Mouse (Mus musculus) layer of hippocampus, postnatal 36 days (tissue): ENCODE data around the gene Gas2l2. TPM values are rescaled to one million over a fixed set of nuclear protein-coding genes. Genes with fewer than 3 reads are reported as not detected.

Experiments
- DNase-seq, 2 experiments: peaks; one replicate each; pipeline ENCODE4 v3.0.0; 2022
- total RNA-seq, 2 experiments: library from RNA; stranded (reverse); gene quantifications; 2 replicates each; pipeline ENCODE4 v1.2.3; 2021

The Gas2l2 gene
- under 1 TPM; 0.12 to 0.15 TPM for total RNA-seq

DNA sequence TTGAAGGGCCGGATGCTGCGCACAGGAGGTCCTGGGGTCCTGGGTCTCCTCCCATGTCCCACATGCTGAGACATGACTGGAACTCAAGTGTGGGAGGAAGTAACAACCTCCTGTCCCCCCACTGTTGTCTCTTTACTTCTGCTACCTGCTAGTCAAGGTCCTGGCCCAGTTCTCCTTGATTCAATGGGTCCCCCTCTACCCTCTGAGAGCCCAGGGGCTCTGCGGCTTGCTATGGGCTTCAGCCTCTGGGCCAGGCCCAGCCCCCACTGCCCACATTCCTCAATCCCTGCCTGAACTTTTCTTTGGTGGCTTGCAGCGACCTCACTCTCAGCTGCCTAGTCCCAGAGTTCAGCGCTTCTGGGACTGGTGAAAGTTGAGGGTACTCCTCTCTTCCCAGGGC is at the start of gene Gas2l2:
Gene Gas2l2 (minus strand): TSS at position 101 of the 400 bp plus-strand sequence.
- no peak for DNase-seq

- DNase-seq, result no peak
Measured at GRCm38 (mm10) chr11:83473235-83474016, 44.2 kb upstream of the Gas2l2 start.

DNA sequence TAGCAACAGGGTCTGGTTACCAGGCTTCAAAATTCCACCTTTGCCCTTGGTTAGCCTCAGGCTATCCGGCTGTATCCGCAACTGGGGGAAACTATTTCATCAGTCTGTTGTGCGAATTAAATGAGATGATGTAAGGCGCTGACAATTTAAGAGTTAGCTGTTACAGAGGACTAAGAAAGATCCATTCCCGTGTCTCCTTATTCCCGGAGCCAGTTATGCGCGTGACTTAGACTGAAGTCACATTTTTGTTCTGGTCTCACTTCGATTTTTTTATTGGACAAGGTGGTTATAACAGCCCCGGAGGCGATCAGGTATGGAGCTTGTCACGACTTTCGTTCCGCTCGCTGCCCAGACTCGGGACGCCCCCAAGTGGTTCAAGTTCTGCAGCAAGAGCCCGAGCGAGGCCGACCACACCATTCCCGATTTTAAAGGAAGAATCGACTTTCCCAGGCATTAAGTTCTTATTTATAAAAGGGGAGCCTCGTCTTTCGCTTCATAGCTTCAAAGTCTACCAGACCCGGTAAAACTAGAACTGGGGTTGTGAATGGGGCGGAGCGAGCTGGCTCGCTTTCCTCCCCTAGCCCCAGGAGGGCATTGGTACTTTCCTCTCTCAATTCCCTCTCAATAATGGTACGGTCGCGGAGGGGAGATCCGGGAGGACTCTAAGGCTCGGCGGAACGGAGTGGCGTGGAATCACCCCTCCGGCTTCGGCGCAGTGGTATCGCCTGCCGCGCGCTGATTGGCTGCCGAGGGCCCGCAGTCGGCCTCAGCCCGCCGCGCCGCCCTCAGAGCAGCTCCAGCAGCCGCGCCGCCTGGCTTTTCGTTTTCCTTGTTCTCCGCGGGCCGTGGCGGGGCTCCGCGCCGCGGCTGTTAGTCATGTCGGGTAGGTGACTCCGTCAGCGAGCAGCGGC is 43.3 kb upstream of the Gas2l2 start, which contains the start of gene Taf15:
Gene Taf15 (plus strand): TSS at position 763 of the 911 bp plus-strand sequence.
- peak; percentile 99 for DNase-seq

GRCm38 (mm10) chr11:83471766-83472165 is 42.5 kb upstream of the Gas2l2 start:
- no peak for DNase-seq

DNA sequence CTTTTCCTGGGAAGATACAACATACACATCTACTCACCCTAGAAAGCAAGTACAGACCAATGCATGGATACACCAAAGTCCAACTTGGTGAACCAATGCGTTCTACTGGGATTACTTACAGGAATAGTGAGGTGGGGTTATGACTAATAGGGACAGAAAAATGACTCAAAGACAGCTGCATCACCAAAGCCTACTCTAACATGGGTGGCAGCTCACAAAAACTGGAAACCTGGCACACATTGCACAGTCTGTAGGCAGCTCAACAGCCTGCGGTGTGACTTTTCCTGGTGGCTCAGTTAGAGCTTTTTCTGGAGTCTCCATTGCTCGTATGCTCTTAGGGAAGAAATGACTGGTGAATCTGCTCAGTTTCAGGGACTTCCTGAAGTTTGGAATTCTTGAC is 39.5 kb upstream of the Gas2l2 start:
- no peak for DNase-seq

DNA sequence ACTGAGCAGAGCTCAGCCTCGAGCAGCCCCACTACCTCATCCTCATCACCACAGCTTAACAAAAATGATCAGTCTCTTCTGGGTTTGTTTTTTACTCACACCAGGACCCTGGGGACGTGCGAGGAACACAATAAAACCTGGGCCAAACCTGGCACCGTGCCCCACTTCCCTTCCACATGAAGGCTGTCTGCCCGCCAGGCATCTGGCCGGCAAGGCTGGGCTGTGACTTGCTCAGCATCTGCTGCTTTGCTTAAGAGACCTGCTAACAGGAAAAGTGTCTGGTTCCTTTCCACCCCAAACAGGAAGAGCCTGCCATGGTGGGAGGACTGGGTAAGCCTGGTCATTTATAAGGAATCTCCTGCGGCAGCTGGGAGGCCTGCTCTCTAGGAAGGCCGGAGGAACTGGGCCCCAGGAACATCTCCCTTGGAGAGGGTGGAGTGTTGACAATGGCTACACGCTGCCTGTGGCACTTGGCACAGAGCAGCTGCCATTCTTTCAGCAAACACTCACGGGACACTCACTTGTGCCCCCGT is 37.9 kb upstream of the Gas2l2 start:
- DNase-seq, result no peak

GRCm38 (mm10) chr11:83465976-83466375 is 36.7 kb upstream of the Gas2l2 start:
- DNase-seq, result no peak

- no peak for DNase-seq
Measured at GRCm38 (mm10) chr11:83462711-83463244, 33.5 kb upstream of the Gas2l2 start, which contains the start of gene Mmp28. TSS of gene Mmp28 (minus strand) at chr11:83463071.

DNA sequence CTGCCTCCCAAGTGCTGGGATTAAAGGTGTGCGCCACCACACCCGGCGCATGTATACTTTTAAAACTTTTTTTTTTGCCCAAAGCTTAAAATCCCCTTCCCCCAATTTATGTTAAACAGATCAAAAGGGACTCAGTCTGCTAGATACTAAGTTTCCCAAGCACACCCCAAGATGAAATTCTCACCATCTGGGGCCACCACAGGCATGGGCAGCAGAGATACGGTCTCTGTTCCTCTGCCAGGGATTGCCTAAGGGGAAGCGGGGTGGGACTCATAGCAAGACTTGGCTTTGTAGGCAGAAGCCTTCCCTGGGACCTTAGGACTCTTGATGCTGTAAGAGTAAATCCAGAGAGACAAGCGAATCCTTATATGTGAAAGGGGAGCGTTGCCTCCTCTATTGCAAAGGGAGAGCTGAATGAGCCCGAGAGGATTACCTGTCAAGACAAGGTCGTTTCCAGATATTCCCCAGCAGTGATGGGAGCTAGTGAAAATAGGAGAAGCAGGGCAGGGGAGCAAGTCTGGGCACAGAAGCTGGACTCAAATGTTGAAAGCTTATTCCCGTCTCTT is 32.3 kb upstream of the Gas2l2 start:
- no peak for DNase-seq

DNA sequence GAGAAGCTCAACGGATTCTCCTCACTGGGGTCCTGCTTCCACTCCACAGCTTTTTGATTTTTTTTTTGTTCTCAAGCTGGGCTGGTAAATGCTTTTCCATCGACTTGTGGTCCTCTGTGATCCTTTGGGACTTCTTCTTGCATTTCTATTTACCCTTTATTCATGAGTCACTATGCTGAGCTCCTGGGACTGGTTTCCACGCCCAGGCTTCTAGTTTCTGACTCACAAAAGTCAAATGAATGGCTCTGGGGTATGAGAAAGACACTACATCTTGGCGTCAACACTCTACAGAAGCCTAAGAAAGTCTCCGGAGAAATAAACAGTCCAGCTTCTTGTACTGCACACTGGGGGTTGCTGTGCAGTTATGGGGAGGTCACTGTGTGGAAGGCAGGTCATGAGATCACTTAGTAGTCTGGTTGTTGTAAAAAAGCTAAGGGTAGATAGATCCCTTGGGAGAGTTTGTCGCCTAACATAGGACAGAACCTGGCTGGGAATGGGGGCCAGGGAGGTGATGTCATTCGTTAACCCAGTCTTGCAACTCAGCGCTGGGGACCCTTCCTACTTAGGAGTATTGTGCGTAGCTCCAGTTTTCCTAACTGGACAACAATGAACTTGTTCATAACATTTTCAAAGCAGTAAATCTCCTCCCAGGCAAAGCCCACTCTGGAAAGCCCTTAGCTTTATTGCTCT is 28.8 kb upstream of the Gas2l2 start:
- DNase-seq, result no peak

- no peak for DNase-seq
Measured at GRCm38 (mm10) chr11:83457257-83457656, 28.0 kb upstream of the Gas2l2 start.

DNA sequence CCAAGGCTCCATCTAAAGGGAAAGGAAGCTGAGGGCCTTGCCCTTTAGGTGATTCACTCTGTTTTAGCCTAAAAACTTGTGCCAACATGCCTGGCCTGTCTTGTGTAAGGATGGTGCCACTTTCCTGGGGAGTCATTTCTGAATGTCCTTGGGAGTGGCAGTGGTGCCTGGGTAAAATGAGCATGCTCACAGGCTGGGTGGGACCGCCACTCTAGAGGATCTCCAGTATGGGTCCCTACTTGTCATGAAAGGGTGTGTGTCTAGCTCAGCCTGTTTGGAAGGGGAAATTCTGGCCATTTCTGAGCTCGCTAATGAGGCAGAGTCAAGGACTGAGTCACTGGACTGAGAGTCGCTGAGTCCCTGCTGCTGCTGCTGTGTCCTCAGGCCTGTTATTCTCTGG is 26.4 kb upstream of the Gas2l2 start:
- no peak for DNase-seq

DNA sequence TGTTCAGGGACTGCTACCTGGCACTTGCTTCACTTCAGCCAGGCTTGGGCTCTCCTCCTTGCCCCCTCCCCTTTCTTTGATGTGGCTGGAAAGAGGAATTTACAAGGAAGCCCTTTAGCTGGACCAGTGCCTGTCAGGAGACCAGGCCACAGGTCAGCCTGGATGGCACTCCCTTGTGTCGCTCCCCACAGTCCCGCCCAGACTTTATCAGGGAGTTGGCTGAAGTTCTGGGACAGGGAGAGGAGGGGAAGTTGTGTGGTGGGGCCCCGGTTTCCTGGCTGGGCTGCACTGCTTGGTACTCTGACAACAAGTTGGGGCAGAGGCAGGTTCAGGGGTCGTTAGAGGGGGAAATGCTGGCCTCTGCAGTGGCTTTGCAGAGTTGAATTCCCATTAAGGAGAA is 25.3 kb upstream of the Gas2l2 start:
- DNase-seq, result no peak

- no peak for DNase-seq
Measured at GRCm38 (mm10) chr11:83451281-83451680, 22.0 kb upstream of the Gas2l2 start.

DNA sequence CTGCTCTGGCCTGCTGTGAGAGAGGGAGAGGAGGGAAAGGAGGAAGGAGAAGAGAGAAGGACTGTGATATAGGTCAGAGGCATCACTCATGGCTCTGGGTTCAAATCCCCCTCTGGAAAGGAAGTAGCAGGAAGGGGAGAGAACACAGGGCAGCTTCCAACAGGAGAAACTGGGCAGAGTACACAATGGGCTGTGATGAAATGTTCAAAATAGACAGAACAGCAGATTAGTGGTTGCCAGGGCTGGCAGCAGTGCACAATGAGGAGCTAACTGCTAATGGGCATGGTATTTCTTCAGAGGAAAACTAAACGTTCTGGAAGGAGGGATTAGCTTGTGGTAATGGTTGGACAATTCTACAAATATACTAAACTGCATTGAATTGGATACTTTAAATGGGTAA is 21.3 kb upstream of the Gas2l2 start:
- DNase-seq, result no peak

DNA sequence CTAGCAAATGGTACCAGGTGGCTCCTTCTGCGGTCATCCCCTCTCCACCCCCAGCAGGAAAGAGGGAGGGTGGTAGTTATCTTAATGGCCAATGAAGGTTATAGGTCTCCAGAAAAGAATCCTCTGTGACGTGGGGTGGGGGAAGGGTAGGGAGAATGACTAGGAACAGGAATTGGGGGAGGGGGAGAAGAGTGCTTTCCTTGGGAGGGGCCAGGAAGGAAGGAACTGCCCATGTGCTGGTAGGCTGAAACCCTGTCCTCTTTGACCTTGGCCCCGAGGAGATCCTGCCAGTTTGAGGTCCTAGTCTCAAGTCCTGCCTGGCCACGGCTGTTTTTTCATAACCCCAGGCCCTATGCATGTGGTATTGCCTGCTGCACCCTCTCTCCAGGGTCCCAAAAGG is 20.0 kb upstream of the Gas2l2 start:
- DNase-seq, result no peak

- no peak for DNase-seq
Measured at GRCm38 (mm10) chr11:83448927-83449236, 19.6 kb upstream of the Gas2l2 start.

DNA sequence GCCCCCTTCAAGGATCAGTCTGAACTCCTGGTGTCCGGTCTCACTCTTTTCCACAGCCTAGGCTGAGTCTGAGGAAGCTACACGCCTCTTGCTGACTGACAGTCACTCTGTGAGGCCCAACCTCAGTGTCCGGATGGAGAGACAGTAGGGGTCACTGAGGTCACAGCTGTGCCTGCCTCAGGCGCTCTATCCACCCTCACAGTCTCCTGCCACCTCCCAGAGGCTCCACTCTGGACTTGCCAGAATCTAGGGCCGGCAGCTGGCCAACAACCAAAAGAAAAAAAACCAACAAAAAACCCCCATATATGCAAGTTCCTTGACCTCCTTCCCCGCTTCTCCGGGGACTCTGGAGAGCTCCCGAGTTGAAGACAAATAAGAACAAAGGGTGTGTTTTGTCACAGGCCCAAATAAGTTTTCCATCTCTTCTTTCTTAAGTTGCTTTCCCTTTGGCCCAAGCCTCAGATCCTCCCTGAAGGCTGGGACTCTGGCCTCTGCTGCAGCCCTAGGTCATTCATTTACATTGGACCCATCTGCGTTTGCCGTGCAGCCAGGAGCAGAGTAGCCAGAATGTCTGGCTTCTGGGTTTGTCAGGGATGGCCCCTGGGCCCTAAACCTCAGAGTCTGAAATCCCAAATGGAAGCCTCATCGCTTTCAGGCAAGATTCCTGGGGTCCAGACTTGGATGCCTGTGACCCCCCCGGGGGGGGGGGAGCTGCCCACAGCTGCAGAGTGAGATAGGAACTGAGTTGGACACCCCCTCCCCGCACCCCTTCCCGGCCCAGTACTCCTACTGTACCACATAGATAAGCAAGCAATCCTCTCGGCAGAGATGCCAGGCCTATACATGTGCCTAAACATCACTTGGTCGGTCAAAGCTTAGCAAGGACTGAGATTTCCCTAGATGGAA is 19.0 kb upstream of the Gas2l2 start:
- DNase-seq, result no peak

GRCm38 (mm10) chr11:83447612-83448011 is 18.4 kb upstream of the Gas2l2 start:
- no peak for DNase-seq

- DNase-seq, result no peak
Measured at GRCm38 (mm10) chr11:83445001-83445400, 15.7 kb upstream of the Gas2l2 start.

- DNase-seq, result no peak
Measured at GRCm38 (mm10) chr11:83443824-83444223, 14.6 kb upstream of the Gas2l2 start.
